Mouse (Mus musculus) lung, adult 2 months (tissue): ENCODE measurements around the gene Cep97.

Experiments used
- CTCF ChIP-seq: fragments of 200-500 bp; IDR thresholded peaks from 2 replicates; pipeline ENCODE4 v1.5.1; 2011; ENCODE audit warnings: mild to moderate bottlenecking, low read length, control low read depth; ENCODE audit not compliant: insufficient read depth
- POLR2A ChIP-seq: fragments of 200-500 bp; IDR thresholded peaks from 2 replicates; pipeline ENCODE4 v1.6.1; 2011; ENCODE audit warnings: low read depth, mild to moderate bottlenecking, control low read depth, low read length, borderline replicate concordance; ENCODE audit errors: extremely low read depth

- TF ChIP-seq CTCF (no peak), POLR2A (no peak)
Measured at GRCm38 (mm10) chr16:55947266-55947665, 12.6 kb upstream of the Cep97 start.
